Mouse (Mus musculus): ENCODE data around the gene Adamts2. TPM values are rescaled to one million over a fixed set of nuclear protein-coding genes. Genes with fewer than 3 reads are reported as not detected.

Gene Adamts2
- total and polyA plus RNA-seq, 3 experiments = not detected

DNA sequence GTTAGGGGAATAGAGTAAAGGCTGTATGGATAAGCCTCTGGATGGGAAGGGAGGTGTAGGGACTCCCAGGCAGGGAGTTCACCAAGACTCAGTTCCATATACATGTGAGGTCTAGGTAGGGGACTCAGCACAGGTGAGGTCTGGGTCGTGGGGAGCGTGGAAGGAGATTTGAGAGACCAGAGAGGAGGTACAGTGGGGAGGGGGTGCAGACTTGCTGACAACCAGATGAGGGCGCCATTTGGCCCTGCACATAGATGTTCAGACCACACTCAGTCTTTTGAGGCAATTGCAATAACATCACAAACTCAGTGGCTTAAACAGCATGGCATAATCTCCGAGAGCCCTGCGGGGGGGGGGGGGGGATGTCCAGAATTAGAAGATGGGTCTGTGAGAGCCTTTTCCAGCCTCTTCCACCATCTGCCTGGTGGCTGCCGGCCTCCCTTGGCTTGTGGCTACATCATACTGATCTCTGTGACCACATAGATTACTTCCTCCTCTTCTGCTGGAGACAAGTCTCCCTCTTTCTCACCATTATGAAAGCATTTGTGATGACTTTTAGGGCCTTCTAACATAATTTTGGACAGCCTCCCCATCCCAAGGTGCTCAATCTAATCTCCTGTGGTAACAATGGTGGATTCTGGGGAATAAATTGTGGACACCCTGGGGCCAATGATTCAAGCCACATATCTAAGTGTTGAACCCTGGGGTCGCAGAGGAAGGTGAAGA is 71.8 kb downstream of the Adamts2 start:
- no peak overlapping the region for H3K9ac ChIP-seq (ENCODE audit: insufficient read depth, low read depth)
- no peaks in the 10 kb centered on the region for H3K36me3 ChIP-seq (replicated peaks in 1 of 2; ENCODE audit: control insufficient read depth in 1 of 2, insufficient read depth in 1 of 2, low read length in 1 of 2)
- no peak overlapping the region for H3K4me2 ChIP-seq (ENCODE audit: insufficient read depth, low read depth, poor library complexity, severe bottlenecking)
- no peaks in the 10 kb centered on the region for H3K4me1 ChIP-seq (ENCODE audit: control insufficient read depth in 1 of 2, insufficient read depth in 2 of 2)
- in situ Hi-C loops (cut with MboI; ENCODE audit: low pct_ligation_motif_present, low pct_unique_long_range_greater_than_20kb, low sequenced_read_pairs) (no loop called here), dilution Hi-C loops (cut with MboI; ENCODE audit: extremely low pct_ligation_motif_present, extremely low pct_unique_long_range_greater_than_20kb, low sequenced_read_pairs) (no loop called here)
- TF ChIP-seq MAZ (IDR thresholded peaks at IDR 0.05; ENCODE audit: low read depth, low read length) (no peak), CHD2 (IDR thresholded peaks at IDR 0.05; ENCODE audit: low read length) (no peak), CTCF (conservative IDR thresholded peaks at IDR 0.05 in 1 of 2, IDR thresholded peaks at IDR 0.05 in 1 of 2; ENCODE audit: low read depth in 2 of 2, low read length in 2 of 2) (peak in 1 of 2 experiments; percentile 38; a peak in 2 of 4 replicates)
- peaks cover 98% of the 10 kb centered on the region for H3K27me3 ChIP-seq (replicated peaks)
- no peaks in the 10 kb centered on the region for H3K9me3 ChIP-seq (replicated peaks; ENCODE audit: low read length)
- DNase-seq (ENCODE audit: extremely low read depth) = no peak
- H3K4me3 ChIP-seq (replicated peaks in 1 of 3; ENCODE audit: low read depth in 2 of 3, low read length in 2 of 3, poor library complexity in 1 of 3) = no peak overlapping the region
- H3K79me2 ChIP-seq (replicated peaks; ENCODE audit: control insufficient read depth, extremely low read depth, insufficient read depth, poor library complexity, severe bottlenecking) = no peaks in the 10 kb centered on the region
- H3K27ac ChIP-seq (ENCODE audit: insufficient read depth, low read depth) = no peak overlapping the region

DNA sequence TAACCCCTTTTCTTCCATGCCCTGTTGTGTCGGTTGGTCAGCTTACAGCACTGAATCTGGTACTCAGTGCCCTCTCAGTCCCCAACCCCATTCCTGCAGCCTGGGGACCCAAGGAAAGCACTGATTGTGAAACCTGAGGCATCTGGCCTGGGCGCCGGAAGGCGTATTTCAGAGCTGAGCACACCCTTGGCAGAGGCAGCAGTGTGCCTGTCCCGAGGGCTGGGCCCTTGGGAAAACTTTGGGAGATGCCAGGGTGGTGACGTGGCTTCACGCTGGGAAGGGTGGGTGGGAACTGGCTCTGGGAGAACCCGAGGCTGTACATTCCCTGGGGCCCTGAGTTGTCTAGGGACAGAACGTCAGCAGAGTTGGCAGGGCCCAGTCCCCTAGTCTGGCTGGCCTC is 72.5 kb downstream of the Adamts2 start:
- dilution Hi-C loops (cut with MboI; ENCODE audit: extremely low pct_ligation_motif_present, extremely low pct_unique_long_range_greater_than_20kb, low sequenced_read_pairs) (no loop called here), in situ Hi-C loops (cut with MboI; ENCODE audit: low pct_ligation_motif_present, low pct_unique_long_range_greater_than_20kb, low sequenced_read_pairs) (no loop called here)
- Histone ChIP-seq H3K27me3 (replicated peaks) (peaks cover 98% of the 10 kb centered on the region), H3K9me3 (replicated peaks; ENCODE audit: low read length) (no peaks in the 10 kb centered on the region), H3K4me3 (replicated peaks in 1 of 3; ENCODE audit: low read depth in 2 of 3, low read length in 2 of 3, poor library complexity in 1 of 3) (no peak overlapping the region), H3K4me2 (ENCODE audit: insufficient read depth, low read depth, poor library complexity, severe bottlenecking) (no peak overlapping the region), H3K9ac (ENCODE audit: insufficient read depth, low read depth) (no peak overlapping the region), H3K4me1 (ENCODE audit: control insufficient read depth in 1 of 2, insufficient read depth in 2 of 2) (no peaks in the 10 kb centered on the region), H3K79me2 (replicated peaks; ENCODE audit: control insufficient read depth, extremely low read depth, insufficient read depth, poor library complexity, severe bottlenecking) (no peaks in the 10 kb centered on the region), H3K27ac (ENCODE audit: insufficient read depth, low read depth) (no peak overlapping the region), H3K36me3 (replicated peaks in 1 of 2; ENCODE audit: control insufficient read depth in 1 of 2, insufficient read depth in 1 of 2, low read length in 1 of 2) (no peaks in the 10 kb centered on the region)
- TF ChIP-seq POLR2AphosphoS2 (IDR thresholded peaks at IDR 0.05; ENCODE audit: low read depth, low read length) (no peak), GABPA (IDR thresholded peaks at IDR 0.05; ENCODE audit: insufficient replicate concordance, low read depth, low read length) (no peak), CTCF (conservative IDR thresholded peaks at IDR 0.05 in 1 of 2, IDR thresholded peaks at IDR 0.05 in 1 of 2; ENCODE audit: low read depth in 2 of 2, low read length in 2 of 2) (no peak), TCF12 (IDR thresholded peaks at IDR 0.05; ENCODE audit: low read depth, low read length) (no peak), UBTF (IDR thresholded peaks at IDR 0.05; ENCODE audit: low read depth, low read length) (no peak), HCFC1 (IDR thresholded peaks at IDR 0.05; ENCODE audit: low read depth, low read length) (no peak), RCOR1 (conservative IDR thresholded peaks at IDR 0.05; ENCODE audit: low read depth, low read length) (no peak), MAZ (IDR thresholded peaks at IDR 0.05; ENCODE audit: low read depth, low read length) (no peak), BHLHE40 (IDR thresholded peaks at IDR 0.05; ENCODE audit: low read depth, low read length) (no peak), JUN (IDR thresholded peaks at IDR 0.05; ENCODE audit: insufficient read depth, low read depth, low read length) (no peak), MYC (IDR thresholded peaks at IDR 0.05; ENCODE audit: low read depth, low read length) (no peak), MAX (IDR thresholded peaks at IDR 0.05; ENCODE audit: low read length) (no peak), USF1 (IDR thresholded peaks at IDR 0.05; ENCODE audit: low read depth, low read length) (no peak), ETS1 (conservative IDR thresholded peaks at IDR 0.05; ENCODE audit: low read depth, low read length) (no peak)
- DNase-seq (ENCODE audit: extremely low read depth) = no peak

Measured in CH12.LX (cell line).